Mouse (Mus musculus): Measurements from ENCODE around the gene Mnd1. TPM values are rescaled to one million over a fixed set of nuclear protein-coding genes. Genes with fewer than 3 reads are reported as not detected.

Gene Mnd1
- polyA plus RNA-seq, 1 experiment: 0.63 TPM

DNA sequence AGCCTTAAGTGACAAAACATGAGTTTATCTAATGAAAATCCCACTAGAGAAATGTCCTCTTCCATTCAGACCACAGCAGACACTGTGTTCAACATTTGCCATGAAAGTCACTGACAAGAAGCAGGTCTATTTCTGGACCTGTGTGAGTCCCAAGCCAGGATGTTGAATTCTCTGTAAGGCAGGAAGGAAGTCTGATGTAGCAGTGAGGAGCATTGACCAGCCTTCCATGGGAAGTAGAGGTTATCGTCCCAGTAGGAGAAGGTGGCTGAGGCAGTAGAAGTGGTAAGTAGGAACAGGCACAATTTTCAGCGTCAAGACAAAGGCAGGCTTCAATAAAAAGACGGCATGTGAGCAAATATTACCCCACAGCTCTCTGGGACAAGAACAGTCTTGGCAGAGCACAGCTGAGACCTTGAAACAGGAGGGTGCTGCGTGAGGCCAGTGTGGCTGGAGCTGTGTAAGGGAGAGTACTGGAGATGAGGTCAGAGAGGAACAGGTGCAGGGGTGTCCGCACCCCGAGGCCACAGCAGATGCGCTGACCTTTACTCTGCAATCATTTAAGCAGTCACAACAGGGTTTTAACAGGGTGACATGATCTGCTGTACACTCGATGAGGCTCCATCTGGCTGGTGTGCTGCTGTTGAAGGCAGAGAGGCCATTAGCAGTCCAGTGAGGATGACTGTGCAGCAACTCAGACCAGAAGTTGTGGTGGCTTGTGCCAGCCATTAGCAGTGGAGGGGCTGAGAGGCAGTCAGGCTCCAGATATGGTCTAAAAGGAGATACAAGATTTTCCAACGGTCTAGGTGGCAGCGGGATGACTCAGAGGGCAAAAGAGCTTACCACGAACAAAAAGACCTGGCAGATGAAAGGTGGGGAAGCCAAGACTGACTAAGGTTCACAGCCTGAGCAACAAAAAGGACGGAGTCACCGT lies 93.8 kb downstream of the Mnd1 start:
- DNase-seq (ENCODE audit: low read depth, low spot score): no peak
- WGBS: 35% methylated on average over 13 of the region's 13 CpGs

DNA sequence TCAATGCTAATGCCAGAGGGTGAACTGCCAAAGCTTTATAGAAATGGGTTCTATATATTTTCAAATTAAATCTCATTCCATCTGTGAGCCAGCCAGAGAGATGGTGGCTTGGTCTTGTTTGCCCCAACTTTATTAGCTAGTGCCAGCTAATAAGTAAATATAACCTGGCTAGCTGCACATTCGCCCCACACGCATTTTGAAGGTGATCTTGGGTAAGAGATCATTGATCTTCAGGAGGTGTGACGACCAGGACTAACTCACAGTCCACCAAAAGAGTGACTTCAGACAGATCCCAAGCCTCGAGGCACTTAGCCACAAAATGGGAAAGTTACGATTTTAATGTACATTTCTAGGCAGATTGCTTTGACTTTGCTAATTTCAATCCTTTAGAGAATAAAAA lies 94.6 kb downstream of the Mnd1 start:
- WGBS: 89% methylated on average over 5 of the region's 5 CpGs
- DNase-seq (ENCODE audit: low read depth, low spot score): no peak

- 47% methylated on average over 4 of the region's 4 CpGs for WGBS
- no peak for DNase-seq (ENCODE audit: low read depth, low spot score)
These were observed 95.5 kb downstream of the Mnd1 start for GRCm38 (mm10) chr3:84060128-84060527.

DNA sequence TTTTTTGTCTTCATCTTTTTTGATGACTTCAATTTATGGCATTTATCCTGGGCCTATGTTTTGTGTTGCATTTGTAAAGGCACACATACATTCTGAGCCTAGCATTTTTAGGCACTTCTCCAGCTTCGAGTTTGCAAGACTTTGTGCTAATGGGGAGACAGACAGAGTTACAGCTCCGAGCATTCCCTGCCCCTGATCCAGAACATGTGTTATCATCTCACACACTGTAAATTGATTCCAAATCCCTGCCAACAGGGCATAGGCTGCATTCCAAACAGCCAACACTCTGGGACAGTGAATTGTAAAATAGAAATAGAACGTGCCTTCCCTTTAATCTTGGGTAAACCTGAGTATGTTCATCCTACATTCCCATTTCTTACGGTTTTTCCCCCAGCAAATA lies 95.9 kb downstream of the Mnd1 start:
- DNase-seq (ENCODE audit: low read depth, low spot score): no peak

DNA sequence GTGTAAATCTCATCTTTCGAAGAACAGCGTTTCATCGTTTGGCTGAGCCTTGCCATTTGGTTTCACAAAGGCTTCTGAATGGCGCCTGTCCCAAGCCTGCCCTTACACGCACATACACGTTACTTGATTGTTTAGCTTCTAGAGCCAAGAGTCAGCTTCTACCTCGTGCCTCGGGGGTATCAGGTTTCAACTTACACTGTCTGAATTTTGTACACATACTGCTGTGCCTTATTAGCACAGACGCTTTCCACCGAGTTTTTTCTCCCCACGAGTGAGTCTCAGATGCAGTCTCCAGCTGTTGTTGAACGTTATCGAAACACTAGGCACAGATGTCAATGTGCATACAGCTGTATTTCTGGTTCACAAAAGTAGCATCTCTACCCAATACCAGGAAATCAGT lies 96.3 kb downstream of the Mnd1 start:
- WGBS: 63% methylated on average over 13 of the region's 13 CpGs
- no peak for DNase-seq (ENCODE audit: low read depth, low spot score)

More for the DNA sequence above, 95.9 kb downstream of the Mnd1 start:
- 64% methylated on average over 4 of the region's 4 CpGs for WGBS

GRCm38 (mm10) chr3:84048729-84049175 lies 106.8 kb downstream of the Mnd1 start:
- no peak for DNase-seq (ENCODE audit: low read depth, low spot score)
- 42% methylated on average over 9 of the region's 9 CpGs for WGBS

- no peak for DNase-seq (ENCODE audit: low read depth, low spot score)
- WGBS: 84% methylated on average over 8 of the region's 8 CpGs
These were observed 109.4 kb downstream of the Mnd1 start for GRCm38 (mm10) chr3:84046206-84046605.

DNA sequence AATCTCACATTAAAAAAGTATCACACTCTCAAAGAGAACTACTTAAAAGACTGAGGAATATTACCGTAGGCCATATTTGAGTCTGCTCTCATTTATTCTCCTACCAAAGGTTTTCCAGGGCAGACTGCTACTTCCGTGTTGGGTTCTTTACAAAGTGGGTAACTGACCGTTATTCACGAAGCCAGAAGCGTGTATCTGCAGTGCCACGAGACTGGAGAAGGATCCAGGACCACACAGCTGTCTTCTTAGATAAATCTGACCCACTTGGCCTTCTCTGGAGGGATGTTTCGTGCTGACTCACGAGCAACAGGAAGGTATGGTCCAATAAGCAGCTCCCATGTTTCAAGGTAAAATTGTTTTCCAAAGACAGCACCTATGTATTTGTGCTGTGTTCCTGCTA lies 113.8 kb downstream of the Mnd1 start:
- 92% methylated on average over 8 of the region's 8 CpGs for WGBS
- DNase-seq (ENCODE audit: low read depth, low spot score): no peak

- 1% methylated on average over 23 of the region's 23 CpGs for WGBS
- DNase-seq (ENCODE audit: low read depth, low spot score): no peak
These were observed 115.0 kb downstream of the Mnd1 start for GRCm38 (mm10) chr3:84040476-84041082.

- DNase-seq (ENCODE audit: low read depth, low spot score): no peak
- WGBS: 2% methylated on average over 100 of the region's 100 CpGs
These were observed 115.7 kb downstream of the Mnd1 start, which contains the start of gene Tmem131l for GRCm38 (mm10) chr3:84039646-84040475. Gene Tmem131l (minus strand): TSS chr3:84040175.

- WGBS: under 1% methylated on average over 42 of the region's 42 CpGs
- DNase-seq (ENCODE audit: low read depth, low spot score): no peak
These were observed 116.5 kb downstream of the Mnd1 start for GRCm38 (mm10) chr3:84038981-84039645.

DNA sequence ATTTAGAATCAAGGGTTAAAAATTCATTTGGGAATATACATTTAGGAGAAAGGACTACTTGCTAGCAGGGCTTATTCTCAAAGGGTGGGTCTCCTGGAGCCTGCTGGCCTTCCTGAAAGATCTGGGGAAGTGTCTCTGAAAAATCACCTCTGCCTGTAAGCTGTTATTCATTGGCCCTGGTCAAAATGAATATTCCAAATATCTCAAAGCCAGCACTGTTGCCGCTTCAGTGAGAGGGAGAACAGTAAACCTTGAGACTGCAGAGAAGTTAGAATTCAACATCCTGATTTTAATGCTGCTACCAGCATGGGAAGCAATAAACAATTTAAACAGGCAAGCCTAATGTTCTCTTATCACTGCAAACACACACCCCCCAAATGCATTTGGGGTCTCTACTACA lies 117.5 kb downstream of the Mnd1 start:
- DNase-seq (ENCODE audit: low read depth, low spot score): no peak
- WGBS: 35% methylated on average over 1 of the region's 1 CpGs

Other genes starting within 250 kb of the Mnd1 start
- gene Tmem131l, start 115.6 kb downstream of the Mnd1 start, polyA plus RNA-seq (2012; rRNA removed): 14.2 and 14.4 TPM in 2 replicates
- gene Gm6525, start 18.3 kb upstream of the Mnd1 start, polyA plus RNA-seq (2012; rRNA removed): not detected in 2 replicates
- 22.8 and 78.6 TPM in 2 replicates for gene Trim2, start 151.1 kb upstream of the Mnd1 start, polyA plus RNA-seq (2012; rRNA removed)